Mouse (Mus musculus): Measurements from ENCODE around the gene Nkd1. TPM values are rescaled to one million over a fixed set of nuclear protein-coding genes. Genes with fewer than 3 reads are reported as not detected.
A peak's percentile ranks its signal among the peaks of the same experiment; 100 is the strongest.

Nkd1 gene
- polyA plus RNA-seq, 1 experiment, result 2.1 TPM

GRCm38 (mm10) chr8:88529798-88530197, 8.6 kb downstream of the Nkd1 start:
- no peak overlapping the region for H3K9ac ChIP-seq (ENCODE audit: low read depth, poor library complexity, severe bottlenecking)
- no peaks in the 10 kb centered on the region for H3K9me3 ChIP-seq (replicated peaks; ENCODE audit: control insufficient read depth, insufficient read depth, low read length, poor library complexity, severe bottlenecking)
- TF ChIP-seq POLR2A (IDR thresholded peaks at IDR 0.05; ENCODE audit: insufficient read depth, low read length) (no peak), EP300 (IDR thresholded peaks at IDR 0.05; ENCODE audit: insufficient read depth, low read depth, low read length) (no peak), CTCF (IDR thresholded peaks at IDR 0.05; ENCODE audit: low read depth, low read length) (no peak)
- no peak overlapping the region for H3K27ac ChIP-seq (ENCODE audit: insufficient read depth, low read length)
- H3K27me3 ChIP-seq (ENCODE audit: control insufficient read depth, insufficient read depth, low read length, poor library complexity, severe bottlenecking), result no peaks in the 10 kb centered on the region
- H3K36me3 ChIP-seq (ENCODE audit: control insufficient read depth, insufficient read depth, low read length, poor library complexity, severe bottlenecking), result no peaks in the 10 kb centered on the region
- no peaks in the 10 kb centered on the region for H3K4me1 ChIP-seq (ENCODE audit: control insufficient read depth, insufficient read depth, low read length)
- H3K4me3 ChIP-seq (ENCODE audit: low read depth, low read length), result no peak overlapping the region

DNA sequence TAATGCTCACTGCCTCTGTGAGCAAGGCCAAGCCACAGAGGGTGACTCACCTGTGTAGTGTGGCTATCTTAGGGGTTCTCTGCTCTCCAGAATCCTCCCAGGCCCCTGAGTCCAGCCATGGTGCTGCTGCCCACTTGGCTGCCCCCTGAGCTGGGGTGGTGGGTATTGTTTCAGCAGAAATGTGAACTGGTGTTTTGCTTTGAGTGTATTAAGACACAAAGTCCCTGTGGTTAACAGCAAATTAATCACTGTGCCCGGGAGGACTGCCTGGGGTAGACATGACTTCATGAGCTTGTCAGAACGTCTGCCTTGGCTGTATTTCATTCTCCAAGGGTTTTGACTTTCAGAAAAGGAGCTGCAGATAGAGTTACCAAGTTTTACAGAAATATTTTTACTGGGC, 15.9 kb downstream of the Nkd1 start:
- no peak overlapping the region for H3K9ac ChIP-seq (ENCODE audit: low read depth, poor library complexity, severe bottlenecking)
- no peaks in the 10 kb centered on the region for H3K27me3 ChIP-seq (ENCODE audit: control insufficient read depth, insufficient read depth, low read length, poor library complexity, severe bottlenecking)
- TF ChIP-seq EP300 (IDR thresholded peaks at IDR 0.05; ENCODE audit: insufficient read depth, low read depth, low read length), result no peak
- no peak for TF ChIP-seq CTCF (IDR thresholded peaks at IDR 0.05; ENCODE audit: low read depth, low read length)
- TF ChIP-seq POLR2A (IDR thresholded peaks at IDR 0.05; ENCODE audit: insufficient read depth, low read length), result no peak
- no peaks in the 10 kb centered on the region for H3K9me3 ChIP-seq (replicated peaks; ENCODE audit: control insufficient read depth, insufficient read depth, low read length, poor library complexity, severe bottlenecking)
- H3K4me1 ChIP-seq (ENCODE audit: control insufficient read depth, insufficient read depth, low read length), result no peaks in the 10 kb centered on the region
- no peaks in the 10 kb centered on the region for H3K36me3 ChIP-seq (ENCODE audit: control insufficient read depth, insufficient read depth, low read length, poor library complexity, severe bottlenecking)
- no peak overlapping the region for H3K4me3 ChIP-seq (ENCODE audit: low read depth, low read length)
- H3K27ac ChIP-seq (ENCODE audit: insufficient read depth, low read length), result no peak overlapping the region

DNA sequence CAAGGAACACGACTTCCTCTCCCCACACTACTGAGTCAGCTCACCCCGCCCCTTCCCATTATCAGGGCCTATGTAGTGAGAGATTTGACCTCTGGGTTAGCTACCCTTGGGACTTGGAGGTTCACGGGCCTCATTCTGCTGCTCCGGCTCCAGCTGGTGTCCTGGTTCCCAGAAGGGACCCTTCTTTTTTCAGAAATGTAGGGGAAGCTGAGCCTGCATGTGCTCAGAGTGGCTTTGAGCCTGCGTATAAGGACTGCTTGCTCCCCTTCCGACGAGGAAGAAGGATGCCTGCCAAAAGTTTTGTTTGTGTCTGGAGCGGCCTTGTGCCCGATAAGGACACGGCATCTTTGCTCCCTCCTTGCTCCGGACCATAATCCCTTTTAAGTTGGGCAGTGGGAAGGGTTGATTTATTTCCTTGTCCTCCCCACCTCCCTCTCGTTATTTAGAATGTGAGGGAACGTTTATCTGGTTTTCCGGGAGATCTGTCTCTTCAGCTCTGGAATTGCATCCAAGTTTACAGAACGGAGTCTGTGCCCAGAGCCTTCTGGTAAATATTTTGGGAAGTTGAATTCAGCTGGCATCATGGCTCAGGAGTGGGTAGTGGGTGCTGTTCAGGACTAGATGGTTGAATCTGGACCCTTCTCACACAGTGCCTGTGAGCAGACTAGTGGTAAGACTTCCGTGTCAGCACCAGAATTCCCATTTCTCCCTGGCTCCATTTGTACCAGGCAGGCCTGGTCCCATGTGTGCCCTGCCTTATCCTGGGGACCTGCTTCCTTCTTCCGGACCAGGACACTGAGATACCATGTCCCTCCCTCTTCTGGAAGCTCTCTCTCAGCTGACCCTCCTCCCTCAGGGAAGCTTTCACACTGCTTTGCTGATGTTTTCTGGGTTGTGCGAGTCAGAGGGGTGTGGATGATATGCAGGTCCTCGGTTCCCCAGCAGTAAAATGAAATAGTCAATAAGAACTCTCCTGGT, 17.1 kb downstream of the Nkd1 start:
- Histone ChIP-seq H3K9ac (ENCODE audit: low read depth, poor library complexity, severe bottlenecking) (no peak overlapping the region), H3K9me3 (replicated peaks; ENCODE audit: control insufficient read depth, insufficient read depth, low read length, poor library complexity, severe bottlenecking) (no peaks in the 10 kb centered on the region), H3K27me3 (ENCODE audit: control insufficient read depth, insufficient read depth, low read length, poor library complexity, severe bottlenecking) (no peaks in the 10 kb centered on the region), H3K4me3 (ENCODE audit: low read depth, low read length) (no peak overlapping the region), H3K36me3 (ENCODE audit: control insufficient read depth, insufficient read depth, low read length, poor library complexity, severe bottlenecking) (no peaks in the 10 kb centered on the region), H3K27ac (ENCODE audit: insufficient read depth, low read length) (no peak overlapping the region), H3K4me1 (ENCODE audit: control insufficient read depth, insufficient read depth, low read length) (no peaks in the 10 kb centered on the region)
- TF ChIP-seq POLR2A (IDR thresholded peaks at IDR 0.05; ENCODE audit: insufficient read depth, low read length) (no peak), EP300 (IDR thresholded peaks at IDR 0.05; ENCODE audit: insufficient read depth, low read depth, low read length) (no peak), CTCF (IDR thresholded peaks at IDR 0.05; ENCODE audit: low read depth, low read length) (no peak)

- TF ChIP-seq EP300 (IDR thresholded peaks at IDR 0.05; ENCODE audit: insufficient read depth, low read depth, low read length) (no peak), CTCF (IDR thresholded peaks at IDR 0.05; ENCODE audit: low read depth, low read length) (no peak), POLR2A (IDR thresholded peaks at IDR 0.05; ENCODE audit: insufficient read depth, low read length) (no peak)
- Histone ChIP-seq H3K4me3 (ENCODE audit: low read depth, low read length) (no peak overlapping the region), H3K4me1 (ENCODE audit: control insufficient read depth, insufficient read depth, low read length) (no peaks in the 10 kb centered on the region), H3K9me3 (replicated peaks; ENCODE audit: control insufficient read depth, insufficient read depth, low read length, poor library complexity, severe bottlenecking) (no peaks in the 10 kb centered on the region), H3K36me3 (ENCODE audit: control insufficient read depth, insufficient read depth, low read length, poor library complexity, severe bottlenecking) (no peaks in the 10 kb centered on the region), H3K27ac (ENCODE audit: insufficient read depth, low read length) (no peak overlapping the region), H3K27me3 (ENCODE audit: control insufficient read depth, insufficient read depth, low read length, poor library complexity, severe bottlenecking) (no peaks in the 10 kb centered on the region), H3K9ac (ENCODE audit: low read depth, poor library complexity, severe bottlenecking) (no peak overlapping the region)
Observed at GRCm38 (mm10) chr8:88538976-88539371, 17.8 kb downstream of the Nkd1 start.

DNA sequence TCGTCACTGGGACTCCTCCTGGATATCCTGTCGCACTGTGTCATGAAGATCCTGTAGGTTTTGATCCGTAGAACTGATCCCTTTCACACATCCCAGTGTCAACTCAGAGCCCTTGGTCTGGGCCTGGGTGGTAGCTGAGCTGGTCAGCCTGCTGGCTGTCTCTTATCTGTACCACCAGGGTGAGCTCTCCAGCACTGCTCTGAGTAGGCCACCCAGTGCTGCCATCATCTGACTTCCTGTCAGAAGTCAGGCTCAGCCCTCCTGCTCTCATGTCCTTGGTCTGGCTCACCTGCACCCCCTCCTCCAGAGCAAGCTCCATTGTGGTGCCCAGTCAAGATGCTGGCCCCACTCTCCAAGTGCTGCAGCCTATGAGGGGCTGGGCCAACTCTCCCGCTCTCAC, 18.8 kb downstream of the Nkd1 start:
- Histone ChIP-seq H3K4me3 (ENCODE audit: low read depth, low read length) (no peak overlapping the region), H3K27me3 (ENCODE audit: control insufficient read depth, insufficient read depth, low read length, poor library complexity, severe bottlenecking) (no peaks in the 10 kb centered on the region), H3K4me1 (ENCODE audit: control insufficient read depth, insufficient read depth, low read length) (no peaks in the 10 kb centered on the region), H3K9me3 (replicated peaks; ENCODE audit: control insufficient read depth, insufficient read depth, low read length, poor library complexity, severe bottlenecking) (no peaks in the 10 kb centered on the region), H3K27ac (ENCODE audit: insufficient read depth, low read length) (no peak overlapping the region), H3K36me3 (ENCODE audit: control insufficient read depth, insufficient read depth, low read length, poor library complexity, severe bottlenecking) (no peaks in the 10 kb centered on the region), H3K9ac (ENCODE audit: low read depth, poor library complexity, severe bottlenecking) (no peak overlapping the region)
- TF ChIP-seq POLR2A (IDR thresholded peaks at IDR 0.05; ENCODE audit: insufficient read depth, low read length) (no peak), CTCF (IDR thresholded peaks at IDR 0.05; ENCODE audit: low read depth, low read length) (peak; percentile 8)

DNA sequence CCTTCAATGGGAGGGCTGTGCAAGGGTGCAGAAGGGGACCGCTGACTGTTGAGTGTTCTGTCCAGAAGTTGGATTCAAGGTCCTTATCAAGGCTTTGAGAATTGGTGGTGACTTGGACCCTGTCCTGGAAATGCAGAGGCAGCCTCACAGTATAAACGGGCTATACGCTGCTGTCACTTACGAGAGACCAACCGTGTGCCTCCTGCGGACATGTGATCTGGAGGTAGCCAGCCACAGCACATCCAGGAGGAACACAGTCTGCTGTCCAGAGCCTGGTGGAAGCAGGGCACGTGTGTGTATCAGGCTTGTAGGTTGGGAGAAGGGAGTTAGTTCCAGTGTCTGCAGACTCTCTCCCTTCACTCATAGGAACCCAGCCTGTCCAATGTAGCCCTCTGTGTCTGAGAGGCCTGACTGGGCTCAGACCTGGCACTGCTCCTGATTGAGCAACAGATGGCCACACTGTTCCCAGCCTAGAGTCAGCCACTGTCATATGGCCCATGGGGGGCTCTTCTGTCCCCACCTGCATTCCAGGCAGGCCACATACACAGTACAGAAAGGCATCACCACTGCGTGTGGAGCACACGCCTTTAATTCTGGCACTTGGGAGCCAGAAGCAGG, 21.6 kb downstream of the Nkd1 start:
- Histone ChIP-seq H3K27ac (ENCODE audit: insufficient read depth, low read length) (no peak overlapping the region), H3K9me3 (replicated peaks; ENCODE audit: control insufficient read depth, insufficient read depth, low read length, poor library complexity, severe bottlenecking) (no peaks in the 10 kb centered on the region), H3K9ac (ENCODE audit: low read depth, poor library complexity, severe bottlenecking) (no peak overlapping the region), H3K27me3 (ENCODE audit: control insufficient read depth, insufficient read depth, low read length, poor library complexity, severe bottlenecking) (no peaks in the 10 kb centered on the region), H3K4me1 (ENCODE audit: control insufficient read depth, insufficient read depth, low read length) (no peaks in the 10 kb centered on the region), H3K36me3 (ENCODE audit: control insufficient read depth, insufficient read depth, low read length, poor library complexity, severe bottlenecking) (no peaks in the 10 kb centered on the region), H3K4me3 (ENCODE audit: low read depth, low read length) (no peak overlapping the region)
- TF ChIP-seq EP300 (IDR thresholded peaks at IDR 0.05; ENCODE audit: insufficient read depth, low read depth, low read length), result no peak
- TF ChIP-seq CTCF (IDR thresholded peaks at IDR 0.05; ENCODE audit: low read depth, low read length), result no peak
- no peak for TF ChIP-seq POLR2A (IDR thresholded peaks at IDR 0.05; ENCODE audit: insufficient read depth, low read length)
